Mouse (Mus musculus) adrenal gland, postnatal 25 days (tissue): ENCODE results near the gene Pacsin1. TPM values are rescaled to one million over a fixed set of nuclear protein-coding genes. Genes with fewer than 3 reads are reported as not detected.

Experiments
- DNase-seq: peaks from one replicate; pipeline ENCODE4 v3.0.0; 2021; ENCODE audit warnings: mixed read lengths
- long read RNA-seq: library from polyadenylated mRNA; stranded (forward); transcript quantifications from one replicate; pipeline ENCODE4 v2.0.0, GENCODE M21; 2021
- total RNA-seq: library from RNA; stranded (reverse); gene quantifications from 2 replicates; pipeline ENCODE4 v1.2.3, GENCODE M21; 2021

Gene Pacsin1
- total RNA-seq, result 3.9 TPM in 2 replicates
- long read RNA-seq, full-length matches to known transcripts, result 6 of 6 reads
- long read RNA-seq, partial matches to known transcripts, result 0 of 6 reads
- long read RNA-seq, other reads (novel, unspliced or antisense), result 0 of 6 reads

GRCm38 (mm10) chr17:27655089-27656010, at the start of gene Pacsin1:
TSS of gene Pacsin1 (plus strand) at chr17:27655509.
- peak; percentile 59 for DNase-seq

GRCm38 (mm10) chr17:27609576-27609975, 45.7 kb upstream of the Pacsin1 start:
- no peak for DNase-seq

- no peak for DNase-seq
These were observed 44.4 kb upstream of the Pacsin1 start for GRCm38 (mm10) chr17:27610679-27611518.

GRCm38 (mm10) chr17:27611519-27611884, 43.8 kb upstream of the Pacsin1 start:
- DNase-seq, result no peak

GRCm38 (mm10) chr17:27611994-27612393, 43.3 kb upstream of the Pacsin1 start:
- no peak for DNase-seq

- no peak for DNase-seq
These were observed 42.3 kb upstream of the Pacsin1 start for GRCm38 (mm10) chr17:27613016-27613415.

GRCm38 (mm10) chr17:27615388-27615787, 39.9 kb upstream of the Pacsin1 start:
- no peak for DNase-seq

- no peak for DNase-seq
These were observed 34.1 kb upstream of the Pacsin1 start for GRCm38 (mm10) chr17:27621161-27621560.

- DNase-seq, result no peak
These were observed 33.4 kb upstream of the Pacsin1 start for GRCm38 (mm10) chr17:27621705-27622531.

- peak; percentile 59 for DNase-seq
These were observed 32.5 kb upstream of the Pacsin1 start for GRCm38 (mm10) chr17:27622611-27623359.

- peak; percentile 90 for DNase-seq
These were observed 31.7 kb upstream of the Pacsin1 start, which contains the start of gene Nudt3 for GRCm38 (mm10) chr17:27623360-27624326. TSS of gene Nudt3 (minus strand) at chr17:27623495.

- no peak for DNase-seq
These were observed 29.7 kb upstream of the Pacsin1 start for GRCm38 (mm10) chr17:27625455-27626251.

GRCm38 (mm10) chr17:27626681-27627080, 28.6 kb upstream of the Pacsin1 start:
- DNase-seq, result no peak

GRCm38 (mm10) chr17:27627451-27627850, 27.9 kb upstream of the Pacsin1 start:
- no peak for DNase-seq

- DNase-seq, result no peak
These were observed 26.9 kb upstream of the Pacsin1 start for GRCm38 (mm10) chr17:27628376-27628775.

- DNase-seq, result peak; percentile 87
These were observed 25.9 kb upstream of the Pacsin1 start for GRCm38 (mm10) chr17:27629249-27630020.

- DNase-seq, result peak; percentile 91
These were observed 20.3 kb upstream of the Pacsin1 start, which contains the start of gene RPS10-NUDT3 for GRCm38 (mm10) chr17:27634871-27635574. TSS of gene RPS10-NUDT3 (minus strand) at chr17:27635222.
